Mouse (Mus musculus) lung, embryonic 16.5 days (tissue): Measurements from ENCODE around the gene Ispd. TPM values are rescaled to one million over a fixed set of nuclear protein-coding genes. Genes with fewer than 3 reads are reported as not detected.
A peak's percentile ranks its signal among the peaks of the same experiment; 100 is the strongest.

Experiments used
- ATAC-seq: fragments of 200-750 bp; cut with Nextera tagmentation; 2 replicates; pipeline ENCODE4 v1.8.0; 2017; ENCODE audit warnings: low read depth, mild to moderate bottlenecking, moderate library complexity
- H3K27ac ChIP-seq: fragments of 300-500 bp; sonication (generic); 2 replicates; pipeline ENCODE4 v1.5.1; 2014; ENCODE audit warnings: mild to moderate bottlenecking, control low read depth, low read length
- H3K27me3 ChIP-seq: fragments of 300-500 bp; sonication (generic); 2 replicates; pipeline ENCODE4 v1.6.1; 2014; ENCODE audit warnings: low read depth, low read length, mixed read lengths; ENCODE audit not compliant: control insufficient read depth, insufficient read depth
- H3K36me3 ChIP-seq: fragments of 300-500 bp; sonication (generic); 2 replicates; pipeline ENCODE4 v1.6.1; 2014; ENCODE audit warnings: low read length; ENCODE audit not compliant: control insufficient read depth, insufficient read depth
- H3K4me1 ChIP-seq: fragments of 300-500 bp; sonication (generic); replicated peaks from 2 replicates; pipeline ENCODE4 v1.6.1; 2014; ENCODE audit warnings: low read length, mixed read lengths; ENCODE audit not compliant: control insufficient read depth, insufficient read depth
- H3K4me2 ChIP-seq: fragments of 300-500 bp; sonication (generic); 2 replicates; pipeline ENCODE4 v1.6.1; 2014; ENCODE audit warnings: low read depth, low read length, control low read depth
- H3K4me3 ChIP-seq: fragments of 300-500 bp; sonication (generic); 2 replicates; pipeline ENCODE4 v1.5.1; 2014; ENCODE audit warnings: mild to moderate bottlenecking, low read length, control low read depth
- H3K9ac ChIP-seq: fragments of 300-500 bp; sonication (generic); 2 replicates; pipeline ENCODE4 v1.6.1; 2014; ENCODE audit warnings: low read length, control low read depth
- H3K9me3 ChIP-seq: fragments of 300-500 bp; sonication (generic); 2 replicates; pipeline ENCODE4 v1.6.1; 2016; ENCODE audit warnings: low read length; ENCODE audit not compliant: control insufficient read depth
- WGBS: fragments of 180-500 bp; shearing (Covaris S2); extraction: QIAGEN DNeasy Blood & Tissue Kit; methylation state at CpG from one replicate; pipeline ENCODE4 v1.1.7; 2014; 5-methylcytosine and 5-hydroxymethylcytosine counted together
- polyA plus RNA-seq: library from polyadenylated mRNA; unstranded; fragments of >200 nt; fragmentation: Nextera tagmentation; extraction: Ambion mirVana; gene quantifications from 2 replicates; pipeline ENCODE4 v1.2.1, GENCODE M21; 2015

The Ispd gene
- polyA plus RNA-seq, 1 experiment from 2014 or later: 12.4 TPM

DNA sequence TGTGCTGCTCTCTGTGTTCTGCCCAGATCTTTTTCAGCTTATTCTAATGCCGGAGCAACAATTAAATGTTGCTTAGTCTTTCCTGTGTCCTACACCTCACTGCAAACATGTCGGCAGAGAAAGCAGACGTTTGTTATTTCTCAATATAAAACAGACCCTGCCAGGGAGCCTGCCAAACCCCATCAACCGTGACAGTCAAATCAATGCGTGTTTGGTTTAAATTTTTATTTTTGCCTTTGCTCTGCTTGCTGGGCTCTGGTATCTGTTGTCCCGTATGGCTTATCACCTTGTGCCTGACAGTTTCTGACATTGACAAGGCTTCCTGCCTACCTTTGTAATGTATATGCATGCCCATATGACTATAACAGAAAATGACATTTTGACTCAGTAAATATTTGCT lies 285.5 kb downstream of the Ispd start:
- Histone ChIP-seq H3K4me3 (no peak overlapping the region), H3K27ac (no peak overlapping the region), H3K4me2 (no peak overlapping the region), H3K9me3 (no peaks in the 10 kb centered on the region), H3K27me3 (no peaks in the 10 kb centered on the region), H3K4me1 (no peaks in the 10 kb centered on the region), H3K9ac (no peak overlapping the region), H3K36me3 (no peaks in the 10 kb centered on the region)
- no peak for ATAC-seq
- WGBS: 42% methylated on average over 6 of the region's 6 CpGs

DNA sequence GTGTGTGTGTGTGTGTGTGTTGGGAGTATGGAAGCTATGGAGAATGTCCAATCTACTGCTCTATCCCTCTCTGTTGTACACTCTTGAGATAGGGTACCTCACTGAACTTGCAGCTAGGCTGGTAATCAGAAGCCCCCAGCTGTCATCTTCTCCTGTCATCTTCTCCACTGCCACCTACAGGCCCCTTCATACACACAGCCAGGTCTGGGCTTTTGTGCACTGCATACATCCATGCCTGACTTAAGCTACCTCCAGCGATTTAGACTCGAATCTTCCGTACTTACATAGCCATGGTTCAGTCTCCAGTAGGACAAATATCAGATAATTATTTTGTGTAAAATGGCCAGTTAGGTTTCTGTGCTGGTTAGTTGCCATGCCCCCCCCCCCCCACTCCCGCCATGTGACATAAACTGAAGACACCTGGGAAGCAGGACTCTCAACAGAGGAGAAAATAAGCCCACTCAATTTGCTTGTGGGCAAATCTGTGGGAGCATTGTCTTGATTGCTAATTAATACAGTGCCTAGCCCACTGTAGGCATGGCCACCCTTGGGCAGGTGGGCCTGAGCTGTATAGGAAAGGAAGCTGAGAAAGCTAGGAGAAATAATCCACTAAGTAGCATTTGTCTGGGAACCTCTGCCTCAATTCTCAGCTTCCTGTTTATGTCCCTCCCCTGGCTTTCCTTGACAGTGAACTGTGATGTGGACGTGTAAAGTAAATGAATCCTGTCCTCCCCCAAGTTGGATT lies 289.1 kb downstream of the Ispd start:
- no peaks in the 10 kb centered on the region for H3K4me1 ChIP-seq
- H3K4me2 ChIP-seq: peak overlapping the region; percentile 9; the same call in 1 of the 2 replicates
- H3K9me3 ChIP-seq: no peaks in the 10 kb centered on the region
- no peak overlapping the region for H3K27ac ChIP-seq
- 73% methylated on average over 5 of the region's 5 CpGs for WGBS
- ATAC-seq: peak; percentile 31; the same call in 1 of the 2 replicates
- no peak overlapping the region for H3K4me3 ChIP-seq
- H3K9ac ChIP-seq: no peak overlapping the region
- H3K36me3 ChIP-seq: no peaks in the 10 kb centered on the region
- no peaks in the 10 kb centered on the region for H3K27me3 ChIP-seq

DNA sequence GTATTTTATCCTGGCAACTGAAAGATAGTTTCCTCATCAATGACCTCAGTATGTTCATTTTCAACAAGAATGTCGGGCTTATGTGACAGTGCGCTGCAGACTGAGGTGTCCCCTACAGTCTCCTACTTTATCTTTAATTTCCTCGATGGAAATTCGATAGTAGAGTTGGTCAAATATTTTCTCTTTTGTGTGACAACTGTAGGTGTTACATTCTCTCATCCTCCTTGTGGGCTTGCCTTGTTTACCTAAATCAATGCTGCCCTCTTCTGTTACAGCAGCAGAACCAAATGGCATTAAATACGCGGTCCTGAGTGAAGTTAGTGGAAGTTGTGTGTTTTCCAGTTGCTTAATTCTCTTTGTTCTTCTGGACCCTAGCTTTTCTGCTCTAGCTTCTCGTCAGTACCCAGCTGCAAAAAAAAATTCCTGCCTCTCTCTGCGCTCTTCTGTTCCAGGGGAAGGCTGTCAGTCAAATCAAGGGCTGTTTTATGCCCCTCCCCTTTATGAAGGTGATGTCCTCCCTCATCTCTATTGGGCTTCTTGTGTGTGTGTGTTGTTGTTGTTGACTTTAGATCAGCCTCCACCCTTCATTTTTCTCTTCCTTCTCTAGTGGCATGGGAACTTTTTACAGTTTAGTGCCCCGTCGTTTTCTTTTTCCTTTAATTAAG lies 289.8 kb downstream of the Ispd start:
- no peak overlapping the region for H3K9ac ChIP-seq
- H3K4me1 ChIP-seq: no peaks in the 10 kb centered on the region
- H3K27ac ChIP-seq: no peak overlapping the region
- H3K9me3 ChIP-seq: no peaks in the 10 kb centered on the region
- no peaks in the 10 kb centered on the region for H3K27me3 ChIP-seq
- peak; percentile 49 for ATAC-seq
- 22% methylated on average over 10 of the region's 10 CpGs for WGBS
- H3K4me2 ChIP-seq: peak overlapping the region; percentile 27
- H3K36me3 ChIP-seq: no peaks in the 10 kb centered on the region
- H3K4me3 ChIP-seq: no peak overlapping the region

DNA sequence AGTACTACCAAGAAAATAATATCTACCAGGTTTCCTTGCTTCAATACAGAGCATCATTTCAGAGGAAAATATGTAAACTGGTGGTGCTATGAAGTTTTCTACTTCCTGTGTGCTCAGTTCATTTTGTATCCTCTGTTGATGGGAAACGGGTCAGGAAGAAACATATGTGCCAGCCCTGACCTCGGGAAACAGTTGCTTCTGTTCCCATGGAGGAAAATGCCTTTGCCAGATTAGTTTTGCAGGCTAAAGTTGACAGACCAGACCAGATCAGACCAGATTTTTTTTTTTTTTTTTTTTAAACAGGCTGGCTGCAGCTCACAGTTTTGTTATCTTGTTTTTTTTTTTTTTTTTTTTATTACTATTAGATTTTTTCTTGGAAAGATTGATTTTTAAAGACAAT lies 293.2 kb downstream of the Ispd start:
- H3K9me3 ChIP-seq: no peaks in the 10 kb centered on the region
- H3K27ac ChIP-seq: no peak overlapping the region
- no peak for ATAC-seq
- H3K9ac ChIP-seq: no peak overlapping the region
- 18% methylated on average over 2 of the region's 2 CpGs for WGBS
- no peaks in the 10 kb centered on the region for H3K27me3 ChIP-seq
- H3K36me3 ChIP-seq: no peaks in the 10 kb centered on the region
- H3K4me2 ChIP-seq: no peak overlapping the region
- no peaks in the 10 kb centered on the region for H3K4me1 ChIP-seq
- no peak overlapping the region for H3K4me3 ChIP-seq

DNA sequence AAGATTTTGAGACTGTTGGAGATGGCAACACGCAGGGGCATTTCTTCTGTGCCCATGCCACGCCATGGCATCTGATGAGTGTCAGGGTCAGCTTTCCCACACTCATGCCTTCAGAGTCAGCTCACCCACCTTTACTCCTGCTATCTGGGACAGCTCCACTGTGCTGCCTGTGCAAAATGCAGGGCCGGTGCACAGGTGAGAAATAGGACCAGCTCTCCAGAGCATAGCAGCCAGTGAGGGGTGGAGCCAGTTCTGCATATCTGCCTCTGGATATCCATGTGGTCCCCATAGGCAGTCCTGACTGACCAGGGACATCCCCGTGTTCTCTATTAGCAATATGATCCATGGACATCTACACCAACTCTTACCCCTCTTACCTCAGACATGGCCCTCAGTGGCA lies 297.0 kb downstream of the Ispd start:
- no peak overlapping the region for H3K9ac ChIP-seq
- H3K4me1 ChIP-seq: no peaks in the 10 kb centered on the region
- WGBS: 88% methylated on average over 4 of the region's 4 CpGs
- no peak overlapping the region for H3K27ac ChIP-seq
- H3K4me2 ChIP-seq: no peak overlapping the region
- no peaks in the 10 kb centered on the region for H3K27me3 ChIP-seq
- ATAC-seq: no peak
- no peaks in the 10 kb centered on the region for H3K36me3 ChIP-seq
- H3K9me3 ChIP-seq: no peaks in the 10 kb centered on the region
- H3K4me3 ChIP-seq: no peak overlapping the region

DNA sequence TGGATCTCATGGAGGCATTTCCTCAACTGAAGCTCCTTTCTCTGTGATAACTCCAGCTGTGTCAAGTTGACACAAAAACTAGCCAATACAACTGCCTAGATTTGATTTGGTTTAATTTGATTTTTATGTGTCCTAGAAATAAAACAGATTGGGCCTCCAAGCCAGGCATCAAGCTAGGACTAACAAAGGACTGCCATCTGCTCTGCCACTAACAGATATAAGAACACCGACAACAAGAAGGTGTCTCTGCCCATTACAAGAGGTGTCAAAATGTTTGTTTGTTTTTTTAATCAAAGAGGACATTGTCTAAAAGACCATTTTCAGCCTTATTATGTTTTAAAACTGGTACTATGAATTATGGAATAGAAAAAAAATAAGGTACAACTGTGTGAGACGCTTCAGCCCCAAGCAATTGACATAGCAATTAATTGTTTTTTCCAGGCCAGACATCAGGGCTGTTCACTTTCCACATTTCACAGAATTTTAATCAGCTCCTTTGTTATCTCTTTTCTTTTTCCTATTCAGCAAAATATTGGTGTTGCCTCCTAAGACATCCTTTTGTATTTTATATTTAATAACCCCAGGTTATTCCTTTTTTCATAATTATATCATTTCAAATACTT lies 299.7 kb downstream of the Ispd start:
- 75% methylated on average over 2 of the region's 2 CpGs for WGBS
- H3K27ac ChIP-seq: no peak overlapping the region
- no peaks in the 10 kb centered on the region for H3K9me3 ChIP-seq
- no peaks in the 10 kb centered on the region for H3K4me1 ChIP-seq
- no peaks in the 10 kb centered on the region for H3K36me3 ChIP-seq
- no peak overlapping the region for H3K9ac ChIP-seq
- H3K27me3 ChIP-seq: no peaks in the 10 kb centered on the region
- H3K4me3 ChIP-seq: no peak overlapping the region
- ATAC-seq: no peak
- H3K4me2 ChIP-seq: no peak overlapping the region

DNA sequence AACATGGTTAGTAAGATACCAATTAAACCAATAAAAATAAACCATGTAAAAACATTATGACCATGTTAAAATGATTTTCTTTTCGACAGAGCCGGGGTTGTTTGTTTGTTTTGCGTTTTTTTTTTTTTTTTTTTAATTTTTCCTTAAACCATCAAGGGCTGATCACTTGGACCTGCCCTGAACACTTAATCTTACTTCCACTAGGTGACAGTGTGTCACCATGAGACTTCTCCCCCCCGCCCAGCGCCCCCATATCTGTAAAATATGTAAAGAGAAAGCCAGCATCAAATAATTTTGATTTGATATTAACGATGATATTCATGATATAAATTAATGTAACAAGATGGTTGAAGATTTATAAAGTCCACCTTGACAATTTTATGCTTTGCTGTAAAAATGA lies 300.5 kb downstream of the Ispd start:
- no peak for ATAC-seq
- WGBS: 76% methylated on average over 6 of the region's 6 CpGs
- H3K9me3 ChIP-seq: no peaks in the 10 kb centered on the region
- no peaks in the 10 kb centered on the region for H3K4me1 ChIP-seq
- H3K36me3 ChIP-seq: no peaks in the 10 kb centered on the region
- no peak overlapping the region for H3K4me3 ChIP-seq
- no peak overlapping the region for H3K4me2 ChIP-seq
- H3K27ac ChIP-seq: no peak overlapping the region
- no peaks in the 10 kb centered on the region for H3K27me3 ChIP-seq
- no peak overlapping the region for H3K9ac ChIP-seq

DNA sequence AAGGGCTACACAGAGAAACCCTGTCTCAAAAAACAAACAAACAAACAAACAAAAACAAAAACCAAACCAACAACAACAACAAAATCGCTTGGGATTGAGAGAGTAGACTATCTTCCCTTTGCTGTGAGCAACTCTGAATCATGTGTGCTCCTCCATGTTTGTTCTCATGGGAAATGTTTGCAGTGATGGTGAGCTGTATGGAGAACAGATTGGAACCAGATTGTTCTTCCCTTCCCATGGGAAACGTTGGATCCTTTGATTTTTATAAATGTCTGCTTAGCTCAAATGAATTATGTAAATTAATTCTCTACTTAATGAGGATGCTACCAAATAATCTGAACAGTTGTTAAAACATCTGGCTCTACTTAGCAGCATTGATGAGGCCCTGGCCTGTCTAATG lies 312.8 kb downstream of the Ispd start:
- no peak overlapping the region for H3K9ac ChIP-seq
- H3K9me3 ChIP-seq: no peaks in the 10 kb centered on the region
- H3K4me2 ChIP-seq: no peak overlapping the region
- no peak for ATAC-seq
- no peaks in the 10 kb centered on the region for H3K27me3 ChIP-seq
- no peaks in the 10 kb centered on the region for H3K36me3 ChIP-seq
- 0 out of 2 replicates have a peak, but pooled peaks cover 3% of the 10 kb centered on the region for H3K4me1 ChIP-seq
- no peak overlapping the region for H3K27ac ChIP-seq
- H3K4me3 ChIP-seq: no peak overlapping the region
- 78% methylated on average over 2 of the region's 2 CpGs for WGBS

DNA sequence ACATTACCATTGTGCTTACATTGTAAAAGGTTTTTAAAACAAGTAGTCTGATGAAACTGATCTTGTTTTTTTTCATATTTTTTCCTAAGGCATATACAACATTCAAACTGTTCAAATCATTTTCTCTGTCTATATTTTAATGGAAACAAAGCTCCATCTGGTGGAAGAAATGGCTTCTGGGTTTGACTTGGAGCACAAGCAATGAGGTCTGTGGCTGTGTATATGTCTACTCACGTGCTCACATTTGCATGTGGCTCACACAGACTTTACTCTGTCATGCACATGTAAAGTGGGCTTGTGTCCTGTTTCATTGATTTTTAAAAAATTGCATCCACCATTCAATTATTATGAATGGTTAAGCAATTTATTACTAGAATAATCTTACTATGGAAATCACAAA lies 323.1 kb downstream of the Ispd start:
- Histone ChIP-seq H3K4me2 (no peak overlapping the region), H3K36me3 (no peaks in the 10 kb centered on the region), H3K9ac (no peak overlapping the region), H3K4me3 (no peak overlapping the region), H3K27me3 (no peaks in the 10 kb centered on the region), H3K9me3 (no peaks in the 10 kb centered on the region), H3K4me1 (no peaks in the 10 kb centered on the region), H3K27ac (no peak overlapping the region)
- no peak for ATAC-seq
- 51% methylated on average over 1 of the region's 1 CpGs for WGBS
